Mouse (Mus musculus) limb, embryonic 14.5 days (tissue): ENCODE measurements around the gene Gpd1l. TPM values are rescaled to one million over a fixed set of nuclear protein-coding genes. Genes with fewer than 3 reads are reported as not detected.
"Not testable (repeated sequence)": the region's sequence is repeated elsewhere in the genome, so short reads cannot be mapped to it uniquely, and the experiment has no call there.

Experiments
- ATAC-seq: fragments of 200-750 bp; cut with Nextera tagmentation; 2 replicates; pipeline ENCODE4 v1.8.0; 2017; ENCODE audit warnings: low read depth, moderate number of reproducible peaks, moderate TSS enrichment; ENCODE audit not compliant: low FRiP score
- DNase-seq: peaks from one replicate; pipeline ENCODE4 v3.0.0-alpha.2; 2015; ENCODE audit warnings: low spot score
- H3K27ac ChIP-seq: fragments of 300-500 bp; sonication (generic); replicated peaks from 2 replicates; pipeline ENCODE4 v1.5.1; 2014; ENCODE audit warnings: low read depth, mild to moderate bottlenecking, low read length, moderate library complexity, mixed read lengths
- H3K27me3 ChIP-seq: fragments of 300-500 bp; sonication (generic); 2 replicates; pipeline ENCODE4 v1.6.1; 2014; ENCODE audit warnings: low read length, mixed read lengths; ENCODE audit not compliant: control insufficient read depth, insufficient read depth
- H3K36me3 ChIP-seq: fragments of 300-500 bp; sonication (generic); 2 replicates; pipeline ENCODE4 v1.6.1; 2014; ENCODE audit warnings: mild to moderate bottlenecking, low read length, moderate library complexity, mixed read lengths; ENCODE audit not compliant: control insufficient read depth, insufficient read depth
- H3K4me1 ChIP-seq: fragments of 300-500 bp; sonication (generic); 2 replicates; pipeline ENCODE4 v1.6.1; 2014; ENCODE audit warnings: antibody characterized with exemption, low read length, mixed read lengths; ENCODE audit not compliant: control insufficient read depth, insufficient read depth
- H3K4me2 ChIP-seq: fragments of 300-500 bp; sonication (generic); replicated peaks from 2 replicates; pipeline ENCODE4 v1.6.1; 2014; ENCODE audit warnings: low read depth, mild to moderate bottlenecking, low read length, moderate library complexity; ENCODE audit not compliant: severe bottlenecking
- H3K4me3 ChIP-seq: fragments of 300-500 bp; sonication (generic); replicated peaks from 2 replicates; pipeline ENCODE4 v1.5.1; 2014; ENCODE audit warnings: low read length
- H3K9ac ChIP-seq: fragments of 300-500 bp; sonication (generic); 2 replicates; pipeline ENCODE4 v1.6.1; 2014; ENCODE audit warnings: mild to moderate bottlenecking, low read depth, low read length, moderate library complexity; ENCODE audit not compliant: severe bottlenecking
- H3K9me3 ChIP-seq: fragments of 300-500 bp; sonication (generic); 2 replicates; pipeline ENCODE4 v1.6.1; 2016; ENCODE audit warnings: low read length; ENCODE audit not compliant: control insufficient read depth
- POLR2A ChIP-seq: fragments of 200-500 bp; IDR thresholded peaks from 2 replicates; pipeline ENCODE4 v1.8.0; 2012; ENCODE audit warnings: inconsistent platforms, mild to moderate bottlenecking, moderate library complexity, borderline replicate concordance; ENCODE audit not compliant: insufficient read depth, insufficient read length; ENCODE audit errors: extremely low read depth
- whole genome bisulfite sequencing: fragments of 180-500 bp; shearing (Covaris S2); extraction: QIAGEN DNeasy Blood & Tissue Kit; methylation state at CpG from one replicate; pipeline ENCODE4 v1.1.7; 2014; 5-methylcytosine and 5-hydroxymethylcytosine counted together
- polyA plus RNA-seq, 2 experiments: library from polyadenylated mRNA; depleted of rRNA in 1 of 2; stranded (reverse) in 1 of 2; unstranded in 1 of 2; fragments of >200 nt; fragmentation: Nextera tagmentation in 1 of 2; extraction: Ambion mirVana in 1 of 2; gene quantifications; 2 replicates each; pipeline versions ENCODE4 v1.2.1 to v1.2.3; 2012 to 2014

The Gpd1l gene
- polyA plus RNA-seq, 2 experiments: 6.4 to 11.1 TPM

DNA sequence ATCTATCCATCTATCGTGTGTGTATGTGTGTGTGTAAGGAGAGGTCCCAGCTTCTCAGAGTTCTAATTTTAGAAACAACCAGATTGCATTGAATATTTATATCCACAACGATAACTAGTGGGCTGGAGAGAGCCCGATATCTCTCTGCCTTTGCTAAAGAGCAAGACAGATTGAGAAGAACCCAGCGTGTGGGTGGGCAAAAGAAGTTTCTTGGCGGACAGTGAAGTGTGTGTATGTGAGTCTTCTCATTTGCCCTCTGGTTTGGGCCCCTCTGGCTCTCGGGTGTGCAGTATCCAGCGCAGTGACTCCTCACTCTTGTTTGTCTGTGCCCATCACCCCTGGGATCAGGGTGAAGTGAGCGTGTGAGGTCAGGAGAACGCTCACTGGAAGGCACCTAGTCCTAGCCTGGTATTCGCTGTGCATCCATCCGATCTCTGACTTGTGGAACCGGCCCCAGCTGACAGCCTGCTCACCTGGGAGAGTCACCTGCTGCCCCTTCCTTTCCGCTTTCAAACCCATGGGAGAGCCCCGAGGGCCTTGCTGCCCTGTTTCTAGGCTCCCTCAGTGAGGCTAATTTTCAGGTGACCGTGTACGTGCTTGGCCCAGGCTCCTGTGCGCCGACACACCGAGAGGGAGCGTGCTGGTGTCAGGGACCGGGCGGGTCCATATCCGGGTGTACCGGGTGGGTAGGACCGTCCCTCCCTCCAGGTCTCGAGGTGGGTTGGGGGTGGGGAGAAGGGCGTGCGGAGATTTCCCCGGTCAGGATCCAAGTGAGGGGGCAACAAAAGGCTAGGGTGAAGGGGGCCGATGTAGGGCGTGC is 43.9 kb upstream of the Gpd1l start:
- Histone ChIP-seq H3K4me1 (peaks cover 18% of the 10 kb centered on the region), H3K27me3 (no peaks in the 10 kb centered on the region), H3K4me3 (peak overlapping the region; percentile 80), H3K36me3 (no peaks in the 10 kb centered on the region), H3K9me3 (no peaks in the 10 kb centered on the region), H3K9ac (peak overlapping the region; percentile 85), H3K27ac (0 out of 2 replicates have a peak overlapping the region, but pooled peaks have one; percentile 78), H3K4me2 (peak overlapping the region; percentile 91)
- 11% methylated on average over 31 of the region's 31 CpGs for WGBS
- peak; percentile 62; the same call in 1 of the 2 replicates for ATAC-seq
- no peak for DNase-seq
- no peak for TF ChIP-seq POLR2A

DNA sequence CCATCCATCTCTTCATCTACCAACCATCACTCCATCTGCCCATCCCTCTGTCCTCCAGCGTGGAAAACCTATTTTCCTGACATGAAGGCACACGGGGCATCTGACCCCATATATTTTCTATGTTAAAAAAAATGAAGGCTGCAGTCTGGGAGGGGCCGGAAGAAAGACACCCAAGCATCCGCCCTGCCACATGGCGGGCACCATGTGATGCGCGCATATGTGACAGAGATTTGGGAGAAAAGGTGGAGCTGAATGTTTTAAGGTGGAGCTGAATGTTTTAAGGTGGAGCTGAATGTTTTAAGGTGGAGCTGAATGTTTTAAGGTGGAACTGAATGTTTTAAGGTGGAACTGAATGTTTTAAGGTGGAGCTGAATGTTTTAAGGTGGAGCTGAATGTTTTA is 32.5 kb upstream of the Gpd1l start:
- H3K9ac ChIP-seq, H3K4me3 ChIP-seq, H3K36me3 ChIP-seq, H3K4me2 ChIP-seq, H3K4me1 ChIP-seq, H3K27ac ChIP-seq, DNase-seq, H3K9me3 ChIP-seq, H3K27me3 ChIP-seq, ATAC-seq: not testable (repeated sequence)
- 82% methylated on average over 7 of the region's 7 CpGs for WGBS

DNA sequence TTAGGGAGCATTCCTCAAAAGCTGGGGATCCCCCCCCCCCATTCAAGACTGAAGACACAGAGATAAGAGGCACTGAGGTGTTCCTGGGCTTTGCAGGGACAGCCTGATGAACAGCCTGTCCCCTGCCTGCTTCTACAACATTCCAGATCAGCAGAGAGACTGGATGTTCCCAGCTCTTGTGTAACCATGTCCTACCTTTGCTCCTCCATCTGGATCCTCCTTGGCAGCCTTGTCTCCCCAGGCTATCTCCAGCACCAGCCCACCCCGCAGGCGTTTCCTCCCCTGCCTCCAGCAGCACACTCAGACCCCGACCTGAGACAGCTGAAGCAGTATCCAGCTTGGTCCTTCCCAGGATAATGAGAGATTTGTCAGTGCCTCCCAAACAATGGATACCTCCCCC is 30.3 kb upstream of the Gpd1l start:
- Histone ChIP-seq H3K27ac (no peak overlapping the region), H3K4me3 (no peak overlapping the region), H3K9ac (no peak overlapping the region), H3K4me2 (no peak overlapping the region), H3K36me3 (no peaks in the 10 kb centered on the region), H3K9me3 (no peaks in the 10 kb centered on the region), H3K27me3 (no peaks in the 10 kb centered on the region), H3K4me1 (no peaks in the 10 kb centered on the region)
- TF ChIP-seq POLR2A: no peak
- WGBS: 73% methylated on average over 3 of the region's 3 CpGs
- no peak for ATAC-seq
- no peak for DNase-seq

DNA sequence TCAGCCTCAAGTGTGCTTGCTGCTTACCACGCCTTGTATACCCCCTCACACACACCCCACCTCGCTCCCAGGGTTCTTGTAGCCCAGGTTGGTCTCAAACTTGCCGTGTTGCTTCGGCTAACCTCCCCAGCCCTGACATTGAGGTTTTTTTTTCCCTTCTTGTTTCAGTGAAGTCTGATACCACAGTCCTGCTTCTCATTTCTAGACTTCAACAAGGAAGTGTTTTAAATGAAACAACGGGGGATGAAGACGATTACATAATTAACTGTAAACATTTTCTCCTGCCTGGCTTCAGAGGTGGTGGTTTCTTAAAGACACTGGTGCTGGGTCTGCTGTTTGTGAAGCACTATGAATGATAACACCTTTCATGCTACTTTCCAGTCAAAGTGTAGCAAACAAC is 27.1 kb upstream of the Gpd1l start:
- Histone ChIP-seq H3K4me3 (no peak overlapping the region), H3K9me3 (no peaks in the 10 kb centered on the region), H3K4me2 (no peak overlapping the region), H3K9ac (no peak overlapping the region), H3K36me3 (no peaks in the 10 kb centered on the region), H3K27me3 (no peaks in the 10 kb centered on the region), H3K4me1 (no peaks in the 10 kb centered on the region), H3K27ac (no peak overlapping the region)
- ATAC-seq (no peak), DNase-seq (no peak)
- WGBS: 77% methylated on average over 6 of the region's 6 CpGs
- no peak for TF ChIP-seq POLR2A

DNA sequence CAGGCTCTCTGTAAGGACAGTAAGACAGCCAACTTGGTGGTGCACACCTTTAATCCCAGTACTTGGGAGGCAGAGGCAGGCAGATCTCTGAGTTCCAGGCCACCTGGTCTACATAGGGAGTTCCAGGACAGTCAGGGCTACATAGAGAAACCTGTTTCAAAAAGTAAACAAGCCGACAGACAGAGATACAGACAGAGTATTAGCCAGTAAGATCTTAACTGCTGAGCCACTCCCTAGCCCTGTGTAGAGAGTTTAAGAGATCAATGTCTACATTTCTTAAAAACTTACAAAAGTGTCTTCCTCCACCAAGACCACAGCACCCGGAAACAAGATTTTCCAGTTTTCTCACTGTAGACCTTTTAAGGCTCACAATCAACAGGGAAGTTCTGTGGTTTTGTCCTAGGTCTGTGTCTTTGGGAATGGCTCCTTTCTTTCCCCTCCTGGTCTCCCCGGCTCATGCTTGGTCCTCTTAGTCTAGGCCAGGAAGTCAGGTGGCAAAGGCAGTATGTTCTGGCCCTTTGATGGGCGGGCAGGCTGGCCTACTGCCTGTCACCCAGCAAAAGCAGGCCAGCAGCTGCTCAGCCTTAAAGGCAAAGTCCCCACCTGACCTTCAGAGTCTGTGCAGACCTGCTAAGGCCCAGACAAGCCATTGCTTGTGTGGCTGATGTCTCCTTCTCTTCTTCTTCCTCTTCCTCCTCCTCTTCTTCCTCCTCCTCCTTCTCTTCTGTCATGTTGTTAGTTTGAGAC is 26.4 kb upstream of the Gpd1l start:
- no peaks in the 10 kb centered on the region for H3K9me3 ChIP-seq
- ATAC-seq: no peak
- no peak overlapping the region for H3K9ac ChIP-seq
- WGBS: 59% methylated on average over 4 of the region's 4 CpGs
- H3K4me3 ChIP-seq: no peak overlapping the region
- H3K4me1 ChIP-seq: no peaks in the 10 kb centered on the region
- no peak for DNase-seq
- H3K4me2 ChIP-seq: no peak overlapping the region
- no peaks in the 10 kb centered on the region for H3K27me3 ChIP-seq
- H3K36me3 ChIP-seq: no peaks in the 10 kb centered on the region
- H3K27ac ChIP-seq: no peak overlapping the region
- no peak for TF ChIP-seq POLR2A
